Mouse (Mus musculus) retina, postnatal 7 days (tissue): ENCODE data around the gene 1110017D15Rik.
A peak's percentile ranks its signal among the peaks of the same experiment; 100 is the strongest.

Source experiments
- DNase-seq: peaks from one replicate; pipeline ENCODE4 v3.0.0-alpha.2; 2012; ENCODE audit warnings: low read depth, low spot score

Gene 1110017D15Rik

GRCm38 (mm10) chr4:41513309-41513708 lies 3.8 kb downstream of the 1110017D15Rik start:
- no peak for DNase-seq

DNA sequence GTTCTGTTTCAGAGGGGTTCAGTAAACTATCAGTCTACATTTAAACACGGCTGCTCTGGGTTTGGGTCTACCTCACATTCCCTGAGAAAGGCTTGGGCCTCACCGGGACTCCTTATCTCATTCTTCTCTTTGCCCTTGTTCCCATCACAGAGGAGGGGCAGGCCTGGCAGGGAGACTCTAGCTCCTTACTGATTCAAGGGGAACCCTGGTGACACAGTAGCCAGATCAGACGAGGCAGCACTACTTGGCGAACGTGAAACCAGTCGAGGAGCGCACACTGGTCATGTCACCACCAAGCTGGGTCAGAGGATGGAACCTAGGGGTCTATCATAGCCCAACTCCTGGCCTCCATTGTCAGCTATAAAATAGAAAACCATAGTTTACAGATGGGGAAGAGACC lies 9.1 kb downstream of the 1110017D15Rik start:
- no peak for DNase-seq

DNA sequence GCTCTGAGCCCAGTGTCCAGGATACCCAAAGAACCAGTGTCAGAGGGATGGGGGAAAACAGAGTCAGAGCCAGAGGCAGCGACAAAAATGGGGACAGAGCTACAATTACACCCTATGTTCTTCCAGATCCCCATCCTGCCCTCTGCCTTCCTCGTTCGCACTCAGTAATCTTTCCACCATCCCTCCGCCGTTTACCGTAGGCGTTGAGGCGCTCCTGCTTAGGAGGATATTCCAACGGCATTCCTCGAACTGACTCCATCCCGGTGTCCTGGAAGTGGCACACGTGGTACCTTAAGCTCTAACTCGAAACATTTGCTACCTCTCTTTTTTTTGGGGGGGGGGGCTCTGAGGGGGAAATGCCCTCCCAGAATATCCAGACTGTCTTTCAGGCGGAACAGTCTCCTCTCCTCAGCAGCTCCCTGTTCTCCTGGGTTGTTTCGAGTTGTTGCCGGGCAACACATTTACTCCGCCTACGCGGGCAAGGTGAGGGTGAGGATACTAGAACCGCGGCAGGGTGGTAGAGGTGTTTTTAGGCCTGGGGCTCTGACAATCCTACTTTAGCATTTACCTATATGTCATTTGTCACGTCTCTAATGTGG lies 9.7 kb downstream of the 1110017D15Rik start:
- no peak for DNase-seq

DNA sequence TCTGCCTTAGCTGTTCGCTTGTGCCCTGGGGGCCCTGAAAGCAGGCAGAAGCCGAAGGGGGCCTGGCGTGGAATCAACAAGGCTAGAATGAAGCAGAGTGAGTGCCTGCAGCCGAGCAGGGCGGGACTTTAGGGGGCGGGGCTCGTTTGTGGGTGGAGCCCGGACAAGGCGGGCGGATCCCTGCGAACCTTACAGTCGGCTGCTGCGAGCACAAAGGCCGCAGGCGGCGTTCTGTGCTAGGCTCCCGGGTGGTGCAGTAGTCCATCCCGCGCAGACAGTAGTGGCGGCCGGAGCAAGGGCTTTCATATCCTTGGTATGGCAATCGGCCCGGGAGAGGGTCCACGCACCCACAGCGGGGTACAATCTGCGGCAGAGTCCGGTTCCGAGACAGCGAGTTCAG lies 10.2 kb downstream of the 1110017D15Rik start:
- DNase-seq = no peak

DNA sequence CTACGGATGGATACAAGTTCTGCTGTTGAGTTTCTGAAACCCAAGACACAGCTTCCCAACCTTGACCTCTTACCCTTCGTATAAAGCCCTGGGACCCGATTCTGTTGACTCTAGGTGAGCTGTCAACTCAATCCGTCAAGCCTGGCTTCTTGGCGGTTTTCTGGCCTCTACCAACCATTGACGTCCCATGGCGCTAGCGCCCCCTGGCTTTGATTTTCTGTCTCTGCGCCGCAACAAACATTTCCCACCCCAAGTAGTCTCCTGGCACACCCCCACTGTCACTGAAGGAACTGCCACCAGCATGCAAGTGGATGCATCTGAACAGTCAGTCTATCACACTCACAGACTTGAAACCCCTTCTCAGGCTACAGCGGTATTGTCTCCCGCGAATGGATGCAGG lies 11.0 kb downstream of the 1110017D15Rik start:
- DNase-seq = no peak

DNA sequence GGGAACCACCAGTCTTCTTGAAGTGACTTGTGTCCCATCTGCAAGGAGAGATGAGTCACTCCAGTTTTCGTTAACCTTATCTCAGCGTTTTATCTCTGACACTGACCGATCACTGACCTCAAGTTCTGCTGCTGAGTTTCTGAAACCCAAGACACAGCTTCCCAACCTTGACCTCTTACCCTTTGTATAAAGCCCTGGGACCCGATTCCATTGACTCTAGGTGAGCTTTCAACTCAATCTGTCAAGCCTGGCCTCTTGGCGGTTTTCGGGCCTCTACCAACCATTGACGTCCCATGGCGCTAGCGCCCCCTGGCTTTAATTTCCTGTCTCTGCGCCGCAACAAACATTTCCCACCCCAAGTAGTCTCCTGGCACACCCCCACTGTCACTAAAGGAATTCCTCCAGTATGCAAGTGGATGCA lies 12.0 kb downstream of the 1110017D15Rik start:
- DNase-seq = no peak

DNA sequence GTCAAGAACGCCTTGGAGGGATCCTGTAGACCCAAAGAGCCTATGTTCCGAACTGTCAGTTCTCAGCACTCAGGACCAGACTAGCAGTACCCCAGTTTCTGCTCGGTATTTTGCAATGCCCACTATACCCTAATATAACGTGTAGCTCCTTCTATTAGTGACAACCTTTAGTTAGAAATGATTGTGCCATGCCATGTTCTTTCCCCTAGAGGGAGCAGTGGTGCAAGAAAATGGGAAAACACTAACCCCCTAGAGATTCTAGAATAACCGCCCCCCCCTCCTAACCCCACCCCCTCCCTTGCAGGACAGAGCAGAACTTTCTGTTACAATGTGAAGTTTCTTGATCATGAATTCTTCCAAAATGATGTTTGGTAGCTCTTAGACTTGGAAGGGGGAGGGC lies 12.8 kb downstream of the 1110017D15Rik start:
- DNase-seq = no peak

DNA sequence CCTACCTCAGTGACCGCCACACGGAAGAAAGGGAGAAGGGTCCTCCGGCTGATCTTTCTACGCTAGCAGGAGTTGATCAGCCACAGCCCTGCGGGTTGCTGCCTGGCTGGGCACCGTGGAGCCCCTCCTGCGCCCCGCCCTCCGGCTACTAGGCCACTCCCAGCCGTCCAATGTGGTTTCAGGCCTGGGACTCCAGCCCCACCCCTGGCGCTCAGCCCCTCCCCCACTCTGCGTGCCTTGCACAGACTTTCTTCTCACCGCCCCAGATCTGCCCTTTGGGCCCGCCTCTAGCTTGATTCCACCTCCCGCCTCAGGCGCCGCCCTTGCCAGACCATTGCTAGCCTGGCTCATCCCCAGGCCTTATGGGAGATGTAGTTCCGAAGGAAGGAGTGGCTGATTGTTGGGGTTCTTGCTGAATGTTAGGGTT lies 14.1 kb downstream of the 1110017D15Rik start, which contains the start of gene AI464131:
AI464131 (minus strand) TSS at position 91 of the 427 bp plus-strand sequence.
- peak; percentile 95 for DNase-seq

- DNase-seq = no peak
These were observed 14.8 kb downstream of the 1110017D15Rik start for GRCm38 (mm10) chr4:41502171-41502940.

DNA sequence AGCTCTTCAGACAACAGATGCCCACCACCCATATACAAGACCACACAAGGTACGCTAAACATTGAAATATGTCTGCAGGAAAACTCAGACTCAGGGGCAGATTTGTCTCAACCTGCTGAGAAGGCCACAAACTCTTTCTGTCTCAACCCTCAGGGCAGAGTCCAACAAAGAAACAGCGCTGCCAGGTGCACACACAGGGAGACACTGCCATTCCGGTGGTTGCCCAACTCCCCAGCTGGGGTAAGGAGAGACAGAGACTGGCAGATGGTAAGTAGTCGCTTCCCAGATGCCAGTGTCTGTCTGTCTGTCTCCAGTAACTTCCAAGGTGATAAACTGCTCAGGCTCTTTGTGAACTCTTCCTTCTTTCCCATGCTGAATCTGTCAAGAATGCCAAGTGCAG lies 16.3 kb downstream of the 1110017D15Rik start:
- no peak for DNase-seq

GRCm38 (mm10) chr4:41499619-41500018 lies 17.5 kb downstream of the 1110017D15Rik start:
- no peak for DNase-seq

GRCm38 (mm10) chr4:41498921-41499391 lies 18.2 kb downstream of the 1110017D15Rik start:
- DNase-seq = no peak

GRCm38 (mm10) chr4:41497995-41498845 lies 18.9 kb downstream of the 1110017D15Rik start:
- DNase-seq = no peak

DNA sequence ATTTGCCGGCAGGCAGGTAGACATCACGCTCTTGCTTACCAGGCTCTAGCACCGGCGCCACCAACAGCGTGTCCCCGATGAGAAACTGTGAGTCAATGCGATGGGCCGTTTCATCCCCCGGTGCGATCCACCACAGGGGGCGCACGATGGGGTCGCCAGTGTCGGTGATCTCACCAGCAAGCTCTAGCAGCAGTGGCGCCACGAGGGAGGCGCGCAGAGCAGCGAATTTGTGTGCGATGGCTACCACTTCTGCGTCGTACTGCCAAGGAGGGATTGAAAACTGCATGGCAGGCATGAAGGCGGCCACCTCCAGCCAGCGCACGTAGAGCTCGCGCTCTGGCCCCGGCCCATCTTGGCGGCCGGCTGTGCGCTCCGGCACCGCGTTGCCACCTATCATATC lies 19.6 kb downstream of the 1110017D15Rik start:
- DNase-seq = no peak

DNA sequence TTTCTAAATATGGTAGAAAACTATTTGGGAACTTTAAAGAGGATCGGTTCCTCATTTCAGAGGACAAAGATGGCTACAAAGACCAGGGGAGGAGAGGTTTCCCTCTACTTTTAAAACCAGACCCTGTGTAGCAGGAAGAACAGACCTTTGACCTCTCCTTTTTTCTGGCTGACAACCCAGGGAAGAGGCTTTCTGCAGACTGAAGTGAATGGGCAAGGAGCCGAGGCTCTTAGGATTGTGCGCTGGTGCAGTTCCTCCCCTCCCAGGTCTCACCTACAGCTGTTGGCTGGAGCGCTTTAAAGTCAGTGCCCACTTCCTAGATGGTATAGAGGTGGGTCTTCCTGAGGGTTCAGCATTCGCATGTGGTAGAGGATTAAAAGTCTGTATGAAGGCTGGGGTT lies 20.1 kb downstream of the 1110017D15Rik start:
- DNase-seq = no peak

DNA sequence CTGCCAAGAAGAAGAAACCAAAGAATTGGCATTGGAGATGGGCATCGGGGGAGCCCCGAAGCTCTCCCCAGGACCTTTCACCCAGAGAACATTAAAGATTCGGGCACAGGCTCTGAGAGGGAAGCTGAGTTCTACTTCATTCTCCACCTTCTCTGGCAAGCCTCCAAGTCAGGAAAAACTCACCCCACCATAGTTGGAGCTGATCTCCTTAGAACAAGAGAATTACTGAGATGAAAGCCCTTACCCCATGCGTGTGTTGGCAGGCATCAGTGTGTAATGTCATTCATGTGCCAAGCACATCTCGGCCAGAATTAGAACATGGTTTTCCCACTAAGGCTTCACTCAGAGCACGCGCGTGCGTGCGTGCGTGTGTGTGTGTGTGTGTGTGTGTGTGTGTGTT lies 21.3 kb downstream of the 1110017D15Rik start:
- no peak for DNase-seq

- DNase-seq = no peak
These were observed 22.1 kb downstream of the 1110017D15Rik start for GRCm38 (mm10) chr4:41495076-41495475.

- no peak for DNase-seq
These were observed 22.8 kb downstream of the 1110017D15Rik start for GRCm38 (mm10) chr4:41494378-41494777.

GRCm38 (mm10) chr4:41493464-41494116 lies 23.5 kb downstream of the 1110017D15Rik start:
- DNase-seq = no peak

DNA sequence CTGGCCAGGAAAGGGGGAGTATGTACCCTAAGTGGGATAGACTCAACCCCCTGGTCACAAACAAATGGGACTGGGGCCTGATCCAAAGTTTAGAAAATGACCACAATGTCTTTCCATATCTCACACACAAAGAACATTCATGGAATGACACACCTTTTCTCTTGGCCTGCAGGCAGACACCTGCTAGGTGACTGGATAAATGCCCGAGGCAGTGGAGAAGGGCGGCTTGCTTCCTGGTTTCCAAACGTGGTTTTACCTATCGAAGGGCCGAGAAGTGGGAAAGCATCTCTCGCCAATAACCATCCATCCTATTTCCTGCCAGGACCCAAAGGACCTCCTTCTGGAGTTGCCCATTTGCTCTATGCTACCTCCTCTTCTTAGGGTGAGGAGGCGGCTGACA lies 24.2 kb downstream of the 1110017D15Rik start:
- no peak for DNase-seq

GRCm38 (mm10) chr4:41481601-41482017 lies 35.5 kb downstream of the 1110017D15Rik start:
- DNase-seq = no peak

DNA sequence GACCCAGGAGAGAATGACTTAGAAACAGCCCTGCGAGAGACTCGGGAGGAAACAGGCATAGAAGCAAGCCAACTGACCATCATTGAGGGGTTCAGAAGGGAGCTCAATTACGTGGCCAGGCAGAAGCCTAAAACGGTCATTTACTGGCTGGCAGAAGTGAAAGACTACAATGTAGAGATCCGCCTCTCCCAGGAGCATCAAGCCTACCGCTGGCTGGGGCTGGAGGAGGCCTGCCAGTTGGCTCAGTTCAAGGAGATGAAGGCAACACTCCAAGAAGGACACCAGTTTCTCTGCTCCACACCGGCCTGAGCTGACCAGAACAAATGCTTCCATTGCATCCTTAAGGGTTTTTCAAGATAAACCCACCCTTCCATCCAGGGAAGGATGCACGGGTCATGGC lies 36.9 kb downstream of the 1110017D15Rik start:
- no peak for DNase-seq
